Mouse (Mus musculus) midbrain, embryonic 16.5 days (tissue): ENCODE results near the gene Unc5b. TPM values are rescaled to one million over a fixed set of nuclear protein-coding genes. Genes with fewer than 3 reads are reported as not detected.

Source experiments
- ATAC-seq: fragments of 200-750 bp; cut with Nextera tagmentation; 2 replicates; pipeline ENCODE4 v1.8.0; 2017; ENCODE audit warnings: moderate TSS enrichment
- H3K27ac ChIP-seq: fragments of 300-500 bp; sonication (generic); 2 replicates; pipeline ENCODE4 v1.5.1; 2014; ENCODE audit warnings: mild to moderate bottlenecking, low read length, mixed read lengths
- H3K27me3 ChIP-seq: fragments of 300-500 bp; sonication (generic); 2 replicates; pipeline ENCODE4 v1.6.1; 2014; ENCODE audit warnings: low read depth, low read length, mixed read lengths; ENCODE audit not compliant: control insufficient read depth, insufficient read depth
- H3K36me3 ChIP-seq: fragments of 300-500 bp; sonication (generic); 2 replicates; pipeline ENCODE4 v1.6.1; 2014; ENCODE audit warnings: mild to moderate bottlenecking, low read length, moderate library complexity, mixed read lengths; ENCODE audit not compliant: control insufficient read depth, insufficient read depth
- H3K4me1 ChIP-seq: fragments of 300-500 bp; sonication (generic); 2 replicates; pipeline ENCODE4 v1.6.1; 2014; ENCODE audit warnings: mild to moderate bottlenecking, low read length, mixed read lengths; ENCODE audit not compliant: control insufficient read depth, insufficient read depth
- H3K4me2 ChIP-seq: fragments of 300-500 bp; sonication (generic); 2 replicates; pipeline ENCODE4 v1.6.1; 2014; ENCODE audit warnings: mild to moderate bottlenecking, low read length, mixed read lengths
- H3K4me3 ChIP-seq: fragments of 300-500 bp; sonication (generic); 2 replicates; pipeline ENCODE4 v1.5.1; 2014; ENCODE audit warnings: low read depth, mild to moderate bottlenecking, low read length, moderate library complexity, mixed read lengths
- H3K9ac ChIP-seq: fragments of 300-500 bp; sonication (generic); 2 replicates; pipeline ENCODE4 v1.6.1; 2014; ENCODE audit warnings: low read depth, low read length, mixed read lengths
- H3K9me3 ChIP-seq: fragments of 300-500 bp; sonication (generic); replicated peaks from 2 replicates; pipeline ENCODE4 v1.6.1; 2014; ENCODE audit warnings: mild to moderate bottlenecking, low read length, mixed read lengths; ENCODE audit not compliant: control insufficient read depth, poor library complexity, severe bottlenecking
- WGBS: fragments of 180-500 bp; shearing (Covaris S2); extraction: QIAGEN DNeasy Blood & Tissue Kit; methylation state at CpG from one replicate; pipeline ENCODE4 v1.1.7; 2014; 5-methylcytosine and 5-hydroxymethylcytosine counted together
- polyA plus RNA-seq: library from polyadenylated mRNA; unstranded; fragments of >200 nt; fragmentation: Nextera tagmentation; extraction: Ambion mirVana; gene quantifications from 2 replicates; pipeline ENCODE4 v1.2.1, GENCODE M21; 2015

Unc5b gene
- polyA plus RNA-seq, 1 experiment from 2014 or later, result 2.0 TPM

GRCm38 (mm10) chr10:60756992-60757391 is 74.4 kb downstream of the Unc5b start:
- 5% methylated on average over 7 of the region's 7 CpGs for WGBS
- no peak overlapping the region for H3K27ac ChIP-seq
- no peak overlapping the region for H3K4me3 ChIP-seq
- no peaks in the 10 kb centered on the region for H3K36me3 ChIP-seq
- no peak overlapping the region for H3K9ac ChIP-seq
- H3K9me3 ChIP-seq, result no peaks in the 10 kb centered on the region; the same call in 1 of the 2 replicates
- peaks cover 2% of the 10 kb centered on the region; the same call in 1 of the 2 replicates for H3K4me1 ChIP-seq
- H3K27me3 ChIP-seq, result no peaks in the 10 kb centered on the region
- ATAC-seq, result no peak
- no peak overlapping the region for H3K4me2 ChIP-seq

- H3K4me2 ChIP-seq, result no peak overlapping the region
- H3K9ac ChIP-seq, result no peak overlapping the region
- H3K27me3 ChIP-seq, result no peaks in the 10 kb centered on the region
- no peak overlapping the region for H3K27ac ChIP-seq
- no peaks in the 10 kb centered on the region; the same call in 1 of the 2 replicates for H3K9me3 ChIP-seq
- H3K36me3 ChIP-seq, result no peaks in the 10 kb centered on the region
- peaks cover 9% of the 10 kb centered on the region for H3K4me1 ChIP-seq
- H3K4me3 ChIP-seq, result no peak overlapping the region
- no peak for ATAC-seq
These were observed 75.2 kb downstream of the Unc5b start for GRCm38 (mm10) chr10:60756146-60756545.

- Histone ChIP-seq H3K4me2 (no peak overlapping the region), H3K4me1 (peaks cover 9% of the 10 kb centered on the region), H3K27ac (no peak overlapping the region), H3K4me3 (no peak overlapping the region), H3K9ac (no peak overlapping the region), H3K36me3 (no peaks in the 10 kb centered on the region), H3K9me3 (no peaks in the 10 kb centered on the region; the same call in 1 of the 2 replicates), H3K27me3 (no peaks in the 10 kb centered on the region)
- no peak for ATAC-seq
- WGBS, result 76% methylated on average over 8 of the region's 8 CpGs
These were observed 77.4 kb downstream of the Unc5b start for GRCm38 (mm10) chr10:60753941-60754340.

DNA sequence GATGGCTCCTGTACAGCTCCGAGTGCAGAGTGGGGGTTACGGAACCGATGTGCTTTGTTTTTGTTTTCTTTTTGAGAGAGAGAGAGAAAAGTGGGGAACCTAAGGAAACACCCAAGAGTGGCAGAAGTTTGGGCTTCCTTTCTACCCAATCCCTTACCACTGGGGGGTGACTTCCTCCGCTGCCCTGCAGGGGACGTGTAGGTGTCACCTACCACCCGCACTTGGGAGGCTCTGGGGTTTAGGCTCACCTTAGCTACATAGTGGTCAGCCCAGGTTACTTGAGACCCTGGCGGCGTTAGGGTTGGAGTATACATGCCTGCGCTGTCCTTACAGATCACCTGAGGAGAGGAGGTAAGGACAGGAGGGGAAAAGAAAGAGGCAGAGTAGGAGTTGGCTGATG is 78.1 kb downstream of the Unc5b start:
- peaks cover 11% of the 10 kb centered on the region for H3K4me1 ChIP-seq
- no peaks in the 10 kb centered on the region for H3K27me3 ChIP-seq
- no peak overlapping the region for H3K4me2 ChIP-seq
- 74% methylated on average over 9 of the region's 9 CpGs for WGBS
- H3K9ac ChIP-seq, result no peak overlapping the region
- no peak overlapping the region for H3K4me3 ChIP-seq
- no peak; the same call in 1 of the 2 replicates for ATAC-seq
- no peaks in the 10 kb centered on the region; the same call in 1 of the 2 replicates for H3K9me3 ChIP-seq
- H3K27ac ChIP-seq, result no peak overlapping the region
- no peaks in the 10 kb centered on the region for H3K36me3 ChIP-seq

- H3K27me3 ChIP-seq, result no peaks in the 10 kb centered on the region
- H3K4me1 ChIP-seq, result peaks cover 11% of the 10 kb centered on the region
- peak within 1 kb of the TSS; percentile 93 for H3K4me2 ChIP-seq
- peak within 1 kb of the TSS; percentile 46 for H3K4me3 ChIP-seq
- no peaks in the 10 kb centered on the region for H3K36me3 ChIP-seq
- peak; percentile 88 for ATAC-seq
- peak within 1 kb of the TSS; percentile 10; the same call in 1 of the 2 replicates for H3K27ac ChIP-seq
- WGBS, result 5% methylated on average over 41 of the region's 41 CpGs
- H3K9me3 ChIP-seq, result no peaks in the 10 kb centered on the region; the same call in 1 of the 2 replicates
- H3K9ac ChIP-seq, result peak within 1 kb of the TSS; percentile 81
These were observed 79.1 kb downstream of the Unc5b start, which contains the start of gene Slc29a3 for GRCm38 (mm10) chr10:60752040-60753020. Gene Slc29a3, minus strand, starts transcription at chr10:60752794.

DNA sequence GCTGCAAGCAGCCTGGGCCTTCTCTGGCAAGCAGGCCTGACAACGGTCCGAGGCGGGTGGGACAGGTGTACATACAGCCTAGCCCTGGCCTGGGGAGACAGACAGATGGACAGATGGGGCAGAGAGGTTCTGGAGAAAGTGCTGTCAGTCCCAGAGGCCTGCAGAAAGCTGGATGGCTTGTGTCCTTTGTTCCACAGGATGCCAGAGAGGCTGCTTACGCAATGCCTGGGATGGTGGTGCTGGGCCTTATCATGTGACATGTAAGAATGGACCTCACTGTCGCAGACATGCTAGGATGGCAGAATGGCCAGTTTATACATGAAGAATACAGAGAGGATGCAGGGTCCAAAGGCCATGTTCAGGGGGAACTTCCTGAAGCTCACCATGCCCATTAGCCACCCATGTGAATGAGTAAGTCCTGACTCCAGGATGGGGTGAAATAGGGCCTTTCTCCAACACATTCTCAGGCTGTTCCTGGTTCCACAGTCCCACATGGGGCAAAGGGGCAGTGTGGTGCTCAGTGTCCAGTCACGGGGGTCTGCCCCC is 83.6 kb downstream of the Unc5b start:
- no peak overlapping the region for H3K4me3 ChIP-seq
- peaks cover 11% of the 10 kb centered on the region for H3K4me1 ChIP-seq
- H3K27ac ChIP-seq, result 0 out of 2 replicates have a peak overlapping the region, but pooled peaks have one; percentile 33
- no peaks in the 10 kb centered on the region for H3K36me3 ChIP-seq
- no peaks in the 10 kb centered on the region for H3K27me3 ChIP-seq
- peak overlapping the region; percentile 55 for H3K9ac ChIP-seq
- no peaks in the 10 kb centered on the region for H3K9me3 ChIP-seq
- ATAC-seq, result no peak
- H3K4me2 ChIP-seq, result no peak overlapping the region
- WGBS, result 86% methylated on average over 6 of the region's 6 CpGs

- Histone ChIP-seq H3K9me3 (no peaks in the 10 kb centered on the region), H3K27ac (no peak overlapping the region), H3K4me1 (peaks cover 5% of the 10 kb centered on the region), H3K36me3 (no peaks in the 10 kb centered on the region), H3K4me2 (no peak overlapping the region), H3K4me3 (no peak overlapping the region), H3K9ac (no peak overlapping the region), H3K27me3 (no peaks in the 10 kb centered on the region)
- WGBS, result 79% methylated on average over 2 of the region's 2 CpGs
- ATAC-seq, result no peak
These were observed 84.9 kb downstream of the Unc5b start for GRCm38 (mm10) chr10:60746512-60746911.

DNA sequence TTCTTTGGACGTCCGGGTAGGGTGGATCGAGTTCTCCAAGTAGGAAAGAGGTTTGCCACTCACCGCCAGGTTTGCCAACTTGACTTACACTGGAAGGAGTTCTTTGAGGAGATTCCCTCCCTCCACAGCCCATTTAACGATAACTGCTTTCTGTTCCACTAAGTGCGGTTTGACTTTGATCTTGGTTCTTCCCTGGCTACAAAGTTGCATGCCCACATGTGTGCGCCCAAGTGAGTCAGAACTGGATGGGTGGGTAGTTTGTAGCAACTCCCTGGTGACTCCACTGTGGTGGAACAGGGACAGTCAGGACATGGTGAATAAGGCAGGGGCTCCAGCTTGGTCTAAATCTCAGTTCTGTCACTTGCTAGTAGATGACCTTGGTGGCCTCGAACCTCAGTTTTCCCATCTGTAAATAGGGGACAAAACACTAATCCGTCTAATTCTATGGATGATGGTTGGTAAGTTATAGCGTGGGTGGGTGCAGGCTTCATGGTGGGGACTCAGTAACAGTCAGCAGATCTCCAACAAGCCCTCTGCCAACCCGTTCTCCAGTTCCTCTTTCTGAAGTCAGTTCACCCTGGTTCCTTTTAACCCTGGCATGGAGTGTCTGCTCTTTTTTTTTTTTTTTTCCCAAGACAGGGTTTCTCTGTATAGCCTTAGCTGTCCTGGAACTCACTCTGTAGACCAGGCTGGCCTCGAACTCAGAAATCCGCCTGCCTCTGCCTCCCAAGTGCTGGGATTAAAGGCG is 86.7 kb downstream of the Unc5b start:
- Histone ChIP-seq H3K9me3 (no peaks in the 10 kb centered on the region), H3K4me1 (peaks cover 2% of the 10 kb centered on the region; the same call in 1 of the 2 replicates), H3K4me2 (no peak overlapping the region), H3K36me3 (no peaks in the 10 kb centered on the region), H3K4me3 (no peak overlapping the region), H3K9ac (no peak overlapping the region), H3K27ac (no peak overlapping the region), H3K27me3 (no peaks in the 10 kb centered on the region)
- ATAC-seq, result no peak
- WGBS, result 92% methylated on average over 14 of the region's 14 CpGs
